9 mouse cellular contexts compared by ENCODE assay signal in genomic region chr8:120485116-120485515, GRCm38 (mm10).
DNase-seq lines count a peak whose midpoint lies in the region; ATAC-seq and TF ChIP-seq lines count a peak whose summit lies in the region.
"Had no signal": no experiment of that assay in that cellular context is flagged by ENCODE, and none has a peak within 500 bp of the region (broad histone marks: within the 10 kb centered on the region; RNA-seq: fewer than 3 reads in every experiment).

No protein-coding gene starts in this region.

- no peak overlapping the region for H3K27ac ChIP-seq in limb, embryonic 13.5 days
- H3K27ac ChIP-seq in olfactory bulb, adult 2 months (ENCODE audit: insufficient read depth, low read depth, low read length) = peak overlapping the region; percentile 29; the same call in 1 of the 2 replicates

- no peak for ATAC-seq in limb, embryonic 13.5 days (ENCODE audit: low FRiP score, low read depth)

- 0 out of 2 replicates have a peak overlapping the region, but pooled peaks have one; percentile 16 for H3K4me2 ChIP-seq in limb, embryonic 13.5 days (replicated peaks)

- WGBS in limb, embryonic 13.5 days = 26% methylated on average over 6 of the region's 6 CpGs
- WGBS in olfactory bulb, adult 2 months = 36% methylated on average over 6 of the region's 6 CpGs

- peaks cover 55% of the 10 kb centered on the region for H3K27me3 ChIP-seq in limb, embryonic 13.5 days

- TF ChIP-seq POLR2A in olfactory bulb, adult 2 months (IDR thresholded peaks at IDR 0.05; ENCODE audit: insufficient read depth, low read depth, low read length) = no peak

- H3K9ac ChIP-seq in limb, embryonic 13.5 days = no peak overlapping the region

- no peaks in the 10 kb centered on the region for H3K36me3 ChIP-seq in limb, embryonic 13.5 days

- peak; percentile 95 for DNase-seq in heart, adult 11 months
- DNase-seq in heart, postnatal 36 days = no peak
- peak; percentile 67 to 70 for DNase-seq in right cerebral cortex, postnatal 10 days (ENCODE audit: low spot score in 2 of 2)
- no peak for DNase-seq in right cerebral cortex, postnatal 36 days (ENCODE audit: low spot score in 2 of 2)
- no peak for DNase-seq in thymus, postnatal 36 days
- DNase-seq in cerebellum, postnatal 36 days = no peak
- DNase-seq: kidney, postnatal 36 days had no signal

- no peak overlapping the region for H3K4me3 ChIP-seq in limb, embryonic 13.5 days
- H3K4me3 ChIP-seq in olfactory bulb, adult 2 months (ENCODE audit: insufficient read depth, low read depth, low read length) = no peak overlapping the region

- H3K4me1 ChIP-seq in limb, embryonic 13.5 days = peaks cover 62% of the 10 kb centered on the region
- peaks cover 40% of the 10 kb centered on the region for H3K4me1 ChIP-seq in olfactory bulb, adult 2 months (ENCODE audit: control insufficient read depth, insufficient read depth, low read length)

- H3K9me3 ChIP-seq in limb, embryonic 13.5 days = no peaks in the 10 kb centered on the region

- intact Hi-C loops in heart, postnatal 36 days (cut with DNase I) = loop anchor here (5.0 kb wide), 2 partner anchors 68 to 123 kb away; no protein-coding TSS in a partner anchor

- no peak for TF ChIP-seq CTCF in olfactory bulb, adult 2 months (IDR thresholded peaks at IDR 0.05; ENCODE audit: insufficient read depth, low read depth, low read length)

Comparison
In these comparisons a context has a peak if more than half of its experiments do, and no peak if none do; other contexts are left out.
1. DNase-seq: peak in heart, adult 11 months (single experiment) and right cerebral cortex, postnatal 10 days (2 of 2); none in heart, postnatal 36 days (0 of 2), right cerebral cortex, postnatal 36 days (0 of 2), thymus, postnatal 36 days (0 of 2) and cerebellum, postnatal 36 days (0 of 2).